Mouse (Mus musculus) kidney, postnatal 0 days (tissue): ENCODE measurements at regions not wholly inside any gene's neighbourhood (a gene's known extent, or its start where the extent isn't known, plus 50 kb on each side); places are given as distances from the start of the nearest gene placed in this dataset.

ENCODE experiments used
- ATAC-seq: fragments of 200-750 bp; cut with Nextera tagmentation; replicated peaks from 2 replicates; pipeline ENCODE4 v1.8.0; 2017; ENCODE audit warnings: low read depth, moderate number of reproducible peaks, moderate TSS enrichment, moderate library complexity; ENCODE audit not compliant: low FRiP score
- DNase-seq: peaks from one replicate; pipeline ENCODE4 v3.0.0-alpha.2; 2016; ENCODE audit warnings: low spot score
- H3K27ac ChIP-seq: fragments of 300-500 bp; sonication (generic); 2 replicates; pipeline ENCODE4 v1.5.1; 2014; ENCODE audit warnings: mild to moderate bottlenecking
- H3K27me3 ChIP-seq: fragments of 300-500 bp; sonication (generic); 2 replicates; pipeline ENCODE4 v1.6.1; 2014; ENCODE audit warnings: low read length, mixed read lengths; ENCODE audit not compliant: insufficient read depth
- H3K36me3 ChIP-seq: fragments of 300-500 bp; sonication (generic); 2 replicates; pipeline ENCODE4 v1.6.1; 2014; ENCODE audit warnings: low read length, mixed read lengths; ENCODE audit not compliant: insufficient read depth
- H3K4me1 ChIP-seq: fragments of 300-500 bp; sonication (generic); replicated peaks from 2 replicates; pipeline ENCODE4 v1.6.1; 2014; ENCODE audit warnings: antibody characterized with exemption, low read length, mixed read lengths; ENCODE audit not compliant: insufficient read depth
- H3K4me2 ChIP-seq: fragments of 300-500 bp; sonication (generic); 2 replicates; pipeline ENCODE4 v1.6.1; 2014; ENCODE audit warnings: mild to moderate bottlenecking, low read length, moderate library complexity, mixed read lengths
- H3K4me3 ChIP-seq: fragments of 300-500 bp; sonication (generic); replicated peaks from 2 replicates; pipeline ENCODE4 v1.5.1; 2014; ENCODE audit warnings: low read depth, low read length
- H3K9ac ChIP-seq: fragments of 300-500 bp; sonication (generic); 2 replicates; pipeline ENCODE4 v1.6.1; 2014; ENCODE audit warnings: low read depth, low read length
- H3K9me3 ChIP-seq: fragments of 300-500 bp; sonication (generic); replicated peaks from 2 replicates; pipeline ENCODE4 v1.6.1; 2016; ENCODE audit warnings: low read length, inconsistent platforms, mixed read lengths
- CTCF ChIP-seq: IDR thresholded peaks from 2 replicates; pipeline ENCODE4 v1.5.1; 2016; ENCODE audit warnings: antibody characterized with exemption, low read depth, mild to moderate bottlenecking, moderate library complexity
- WGBS: fragments of 180-500 bp; shearing (Covaris S2); extraction: QIAGEN DNeasy Blood & Tissue Kit; methylation state at CpG from one replicate; pipeline ENCODE4 v1.1.7; 2014; 5-methylcytosine and 5-hydroxymethylcytosine counted together

DNA sequence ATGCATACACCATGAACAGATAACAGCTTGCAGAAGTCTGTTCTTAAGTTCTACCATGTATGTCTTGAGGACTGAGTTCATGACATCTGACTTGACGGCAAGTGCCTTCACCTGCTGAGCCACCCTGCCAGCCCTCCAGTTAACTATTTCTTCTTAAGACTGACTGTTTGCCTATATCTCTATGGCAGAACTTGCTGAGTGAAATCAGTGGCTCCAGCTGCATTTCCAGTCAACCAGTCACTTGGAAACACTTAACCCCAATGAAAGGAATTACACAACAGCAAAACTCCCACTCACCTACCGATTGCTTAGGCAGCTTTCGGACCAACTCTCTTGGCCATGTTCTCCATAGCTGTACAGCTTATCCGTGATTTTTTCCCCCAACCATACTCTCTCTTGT lies 64.8 kb upstream of the Daam1 start:
- WGBS, result 83% methylated on average over 4 of the region's 4 CpGs
- Histone ChIP-seq H3K9me3 (no peaks in the 10 kb centered on the region), H3K9ac (no peak overlapping the region), H3K4me3 (no peak overlapping the region), H3K4me2 (no peak overlapping the region), H3K36me3 (no peaks in the 10 kb centered on the region), H3K27me3 (no peaks in the 10 kb centered on the region), H3K27ac (no peak overlapping the region), H3K4me1 (no peaks in the 10 kb centered on the region)
- ATAC-seq (no peak), DNase-seq (no peak)
- no peak for TF ChIP-seq CTCF

DNA sequence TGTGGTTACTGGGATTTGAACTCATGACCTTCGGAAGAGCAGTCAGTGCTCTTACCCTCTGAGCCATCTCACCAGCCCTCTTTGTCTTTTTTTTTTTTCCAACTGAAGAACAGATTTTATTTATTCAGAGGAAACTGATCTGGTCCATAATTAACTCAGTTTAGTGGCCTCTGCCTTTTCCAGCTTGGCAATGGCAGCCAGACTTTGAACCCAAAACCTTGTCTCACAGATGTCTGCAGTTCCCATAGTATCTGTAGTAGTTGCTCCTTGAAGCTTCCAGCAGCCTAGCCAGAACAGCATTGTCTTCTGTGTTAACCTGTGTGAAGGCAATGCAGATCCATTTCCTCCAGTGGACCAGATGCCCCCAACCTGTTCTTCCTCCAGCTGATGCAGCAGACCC lies 64.2 kb upstream of the Daam1 start:
- WGBS, result 95% methylated on average over 1 of the region's 1 CpGs
- Histone ChIP-seq H3K9ac (no peak overlapping the region), H3K27ac (no peak overlapping the region), H3K4me1 (no peaks in the 10 kb centered on the region), H3K9me3 (no peaks in the 10 kb centered on the region), H3K4me3 (no peak overlapping the region), H3K36me3 (no peaks in the 10 kb centered on the region), H3K27me3 (no peaks in the 10 kb centered on the region), H3K4me2 (no peak overlapping the region)
- DNase-seq (no peak), ATAC-seq (no peak)
- no peak for TF ChIP-seq CTCF

DNA sequence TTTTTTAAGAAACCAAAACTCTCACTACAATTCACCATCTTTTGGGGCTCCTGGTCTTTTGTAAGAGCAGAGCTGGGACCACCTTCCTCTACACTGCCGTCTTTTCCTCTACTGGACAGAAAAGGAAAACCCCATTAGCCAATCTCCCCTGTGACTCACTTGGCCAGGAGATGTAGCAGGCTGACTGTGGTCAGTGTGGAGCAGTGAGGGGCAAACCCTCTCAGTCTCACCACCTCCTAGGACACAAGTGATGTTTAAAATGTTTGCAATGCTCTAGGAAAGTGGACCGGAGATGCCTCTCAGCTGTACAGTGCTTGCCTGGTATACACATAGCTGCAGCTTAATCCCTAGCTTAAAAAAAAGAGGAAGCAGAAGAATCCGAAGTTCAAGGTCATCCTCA lies 63.0 kb upstream of the Daam1 start:
- no peak for TF ChIP-seq CTCF
- H3K27ac ChIP-seq, result no peak overlapping the region
- no peaks in the 10 kb centered on the region for H3K36me3 ChIP-seq
- 0 out of 2 replicates have a peak, but pooled peaks have one; percentile 45 for ATAC-seq
- 40% methylated on average over 3 of the region's 3 CpGs for WGBS
- no peak for DNase-seq
- H3K4me1 ChIP-seq, result no peaks in the 10 kb centered on the region
- no peaks in the 10 kb centered on the region for H3K27me3 ChIP-seq
- no peak overlapping the region for H3K4me2 ChIP-seq
- H3K4me3 ChIP-seq, result no peak overlapping the region
- H3K9me3 ChIP-seq, result no peaks in the 10 kb centered on the region
- H3K9ac ChIP-seq, result no peak overlapping the region

DNA sequence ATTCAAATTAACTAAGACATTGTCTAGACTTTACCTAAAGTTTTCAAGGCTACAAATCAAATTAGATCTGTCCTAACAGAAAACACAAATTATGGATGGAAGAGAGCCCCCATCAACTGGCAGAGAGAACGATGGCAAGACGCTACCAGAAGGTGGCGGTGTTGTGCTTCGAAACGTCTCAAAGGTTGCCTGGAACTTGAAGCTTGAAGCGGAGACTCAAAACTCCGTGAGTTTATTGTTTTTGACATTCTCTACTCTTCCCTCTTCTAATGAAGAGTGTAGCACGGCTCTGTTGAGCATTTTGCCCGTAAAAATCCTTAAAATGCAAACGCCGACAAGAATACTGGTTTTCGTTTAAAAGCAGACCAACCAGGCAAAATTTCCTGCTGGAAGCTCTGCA lies 62.4 kb upstream of the Daam1 start:
- no peak for ATAC-seq
- H3K4me2 ChIP-seq, result peak overlapping the region; percentile 53
- no peaks in the 10 kb centered on the region for H3K4me1 ChIP-seq
- no peaks in the 10 kb centered on the region for H3K36me3 ChIP-seq
- no peaks in the 10 kb centered on the region for H3K27me3 ChIP-seq
- H3K27ac ChIP-seq, result no peak overlapping the region
- peak; percentile 93 for TF ChIP-seq CTCF
- H3K9me3 ChIP-seq, result no peaks in the 10 kb centered on the region
- peak; percentile 92 for DNase-seq
- H3K9ac ChIP-seq, result no peak overlapping the region
- peak overlapping the region; percentile 24 for H3K4me3 ChIP-seq
- 3% methylated on average over 12 of the region's 12 CpGs for WGBS

DNA sequence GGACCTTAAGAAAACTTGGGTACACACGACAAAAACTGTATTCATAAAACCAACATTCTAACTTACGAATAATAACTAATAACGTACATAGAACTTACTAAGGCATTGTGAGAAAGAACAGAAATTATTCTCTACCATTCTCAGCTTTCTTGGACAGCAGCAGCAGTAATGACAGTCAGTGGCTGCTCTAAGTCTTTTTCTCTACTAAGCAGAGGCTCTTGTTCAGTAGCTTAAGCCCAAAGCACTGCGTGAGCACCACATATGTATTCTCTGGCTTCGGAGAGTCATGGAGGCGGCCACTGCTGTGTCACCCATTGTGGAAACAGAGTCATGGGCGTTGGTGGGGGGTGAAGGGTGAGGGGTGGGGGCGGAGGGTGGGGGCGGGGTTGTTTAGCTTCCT lies 62.0 kb upstream of the Daam1 start:
- 17% methylated on average over 9 of the region's 9 CpGs for WGBS
- Histone ChIP-seq H3K4me3 (peak overlapping the region; percentile 24), H3K4me1 (no peaks in the 10 kb centered on the region), H3K27me3 (no peaks in the 10 kb centered on the region), H3K36me3 (no peaks in the 10 kb centered on the region), H3K9ac (no peak overlapping the region), H3K9me3 (no peaks in the 10 kb centered on the region), H3K27ac (no peak overlapping the region), H3K4me2 (peak overlapping the region; percentile 53)
- DNase-seq (peak; percentile 58), ATAC-seq (no peak)
- no peak for TF ChIP-seq CTCF

DNA sequence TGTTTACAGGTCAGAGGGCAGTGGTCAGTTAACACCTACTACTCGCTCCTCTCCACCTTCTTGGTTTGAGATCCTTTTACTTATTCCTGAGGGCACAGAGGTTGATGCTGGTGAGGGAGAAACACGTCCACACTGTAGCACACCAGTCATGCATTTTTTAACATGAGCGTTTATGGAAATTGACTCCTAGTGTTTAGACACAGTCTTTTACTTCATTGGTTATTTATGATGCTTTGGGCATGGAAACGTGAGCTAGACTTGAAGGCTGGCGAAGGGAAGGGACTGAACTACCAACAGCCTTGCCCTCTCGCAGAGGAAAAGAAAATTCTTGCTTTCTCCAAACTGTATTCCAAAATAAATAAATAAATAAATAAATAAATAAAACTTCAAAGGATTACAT lies 61.6 kb upstream of the Daam1 start:
- no peak overlapping the region for H3K4me3 ChIP-seq
- WGBS, result 39% methylated on average over 6 of the region's 6 CpGs
- no peaks in the 10 kb centered on the region for H3K36me3 ChIP-seq
- H3K9me3 ChIP-seq, result no peaks in the 10 kb centered on the region
- DNase-seq (no peak), ATAC-seq (no peak)
- TF ChIP-seq CTCF, result no peak
- H3K4me1 ChIP-seq, result no peaks in the 10 kb centered on the region
- H3K9ac ChIP-seq, result no peak overlapping the region
- peak overlapping the region; percentile 53 for H3K4me2 ChIP-seq
- H3K27me3 ChIP-seq, result no peaks in the 10 kb centered on the region
- H3K27ac ChIP-seq, result no peak overlapping the region

DNA sequence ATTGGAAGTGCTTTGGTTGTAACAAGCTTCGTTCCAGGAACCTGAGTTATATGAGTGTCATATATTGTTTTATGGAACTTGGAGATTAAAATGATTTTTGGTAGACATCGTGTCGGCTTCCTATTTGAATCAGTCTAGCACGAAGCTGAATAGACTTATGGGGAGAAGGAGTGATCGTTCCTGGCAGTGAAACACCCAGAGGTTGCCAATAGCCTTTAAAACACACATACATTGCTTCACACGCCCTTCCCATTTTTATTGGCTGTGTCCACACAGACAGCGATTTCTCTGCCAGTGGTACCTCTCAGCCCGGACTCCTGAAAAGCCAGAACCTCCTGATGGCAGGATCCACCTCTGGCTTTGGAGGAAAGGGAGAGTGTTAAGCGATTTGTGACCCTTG lies 57.0 kb upstream of the Daam1 start:
- DNase-seq (peak; percentile 61), ATAC-seq (no peak)
- Histone ChIP-seq H3K4me3 (no peak overlapping the region), H3K4me1 (peaks cover 8% of the 10 kb centered on the region; the same call in 1 of the 2 replicates), H3K9ac (no peak overlapping the region), H3K4me2 (no peak overlapping the region), H3K9me3 (no peaks in the 10 kb centered on the region), H3K27ac (no peak overlapping the region), H3K36me3 (no peaks in the 10 kb centered on the region), H3K27me3 (no peaks in the 10 kb centered on the region)
- WGBS, result 53% methylated on average over 9 of the region's 9 CpGs
- no peak for TF ChIP-seq CTCF
